Mouse (Mus musculus) myocyte (in vitro differentiated cells): ENCODE measurements around the gene Mark4.

Source experiments
- CEBPB ChIP-seq: IDR thresholded peaks from 2 replicates; pipeline ENCODE4 v1.6.1; 2011; ENCODE audit warnings: mild to moderate bottlenecking, moderate library complexity; ENCODE audit not compliant: poor library complexity, insufficient read depth, severe bottlenecking
- MAX ChIP-seq: IDR thresholded peaks from one replicate; pipeline ENCODE4 v1.6.1; 2011; ENCODE audit warnings: low read depth, mild to moderate bottlenecking, control low read depth
- MYOG ChIP-seq, 3 experiments: IDR thresholded peaks; one replicate each; pipeline ENCODE4 v1.6.1; 2011; ENCODE audit warnings: control low read depth in 2 of 3, low read depth in 2 of 3, mild to moderate bottlenecking in 2 of 3; ENCODE audit not compliant: insufficient read length in 2 of 3, control insufficient read depth in 1 of 3, insufficient read depth in 1 of 3
- POLR2A ChIP-seq: IDR thresholded peaks from one replicate; pipeline ENCODE4 v1.6.1; 2011; ENCODE audit warnings: low read depth, mild to moderate bottlenecking, control low read depth, moderate library complexity; ENCODE audit not compliant: insufficient read length
- POLR2AphosphoS2 ChIP-seq: IDR thresholded peaks from one replicate; pipeline ENCODE4 v1.6.1; 2011; ENCODE audit warnings: low read depth, control low read depth; ENCODE audit not compliant: insufficient read length
- REST ChIP-seq: IDR thresholded peaks from one replicate; pipeline ENCODE4 v1.6.1; 2011; ENCODE audit warnings: mild to moderate bottlenecking, control low read depth, moderate library complexity; ENCODE audit not compliant: insufficient read depth, insufficient read length
- TCF12 ChIP-seq: IDR thresholded peaks from one replicate; pipeline ENCODE4 v1.6.1; 2011; ENCODE audit warnings: mild to moderate bottlenecking, control low read depth; ENCODE audit not compliant: poor library complexity, insufficient read depth, severe bottlenecking
- USF1 ChIP-seq: IDR thresholded peaks from one replicate; pipeline ENCODE4 v1.6.1; 2011; ENCODE audit warnings: low read depth, mild to moderate bottlenecking, control low read depth, moderate library complexity

- TF ChIP-seq REST (no peak), TCF12 (no peak), POLR2A (no peak), USF1 (no peak), CEBPB (no peak), MYOG (IDR thresholded peaks at IDR 0.05; ENCODE audit: control insufficient read depth in 1 of 3, insufficient read depth in 1 of 3, insufficient read length in 2 of 3, low read depth in 2 of 3) (no peak), POLR2AphosphoS2 (no peak), MAX (no peak)
Observed at GRCm38 (mm10) chr7:19458072-19458486, 542 bp downstream of the Mark4 start.
